Mouse (Mus musculus) olfactory bulb, adult 2 months (tissue): ENCODE measurements at regions not wholly inside any gene's neighbourhood (a gene's known extent, or its start where the extent isn't known, plus 50 kb on each side); places are given as distances from the start of the nearest gene placed in this dataset.

Source experiments
- CTCF ChIP-seq: fragments of 200-500 bp; IDR thresholded peaks from 2 replicates; pipeline ENCODE4 v1.5.1; 2012; ENCODE audit warnings: low read depth, mild to moderate bottlenecking, low read length, moderate library complexity; ENCODE audit not compliant: insufficient read depth
- POLR2A ChIP-seq: fragments of 200-500 bp; IDR thresholded peaks from 2 replicates; pipeline ENCODE4 v1.6.1; 2012; ENCODE audit warnings: mild to moderate bottlenecking, low read depth, low read length, moderate library complexity; ENCODE audit not compliant: insufficient read depth

DNA sequence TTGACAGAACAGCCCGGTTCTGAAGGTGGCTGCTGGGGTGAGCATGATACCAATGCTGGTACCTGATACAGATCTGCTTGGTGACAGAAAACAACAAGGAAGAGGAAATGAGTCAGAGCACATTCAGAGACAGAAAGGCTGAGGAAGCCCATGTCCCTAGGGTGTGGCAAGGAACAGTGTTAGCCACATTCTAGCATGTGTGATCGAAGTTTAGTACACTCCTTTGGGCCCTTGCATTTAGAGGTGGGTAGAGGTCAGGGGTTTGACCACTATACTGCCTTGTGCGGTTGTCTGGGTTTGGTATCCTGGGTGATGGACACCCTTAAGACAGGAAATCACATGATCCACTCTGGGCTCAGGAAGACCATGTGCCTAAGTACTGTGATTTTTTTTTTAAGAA lies 695.9 kb downstream of the Gm9195 start:
- no peak for TF ChIP-seq POLR2A
- TF ChIP-seq CTCF = no peak
